Mouse (Mus musculus): ENCODE measurements around the gene Tceal8.

GRCm38 (mm10) chrX:136172786-136173185 lies 644 bp upstream of the Tceal8 start:
- TF ChIP-seq GATA1 (IDR thresholded peaks at IDR 0.05; ENCODE audit: borderline replicate concordance, low read length) (no peak), FLI1 (IDR thresholded peaks at IDR 0.05; ENCODE audit: low read length) (no peak)
